Mouse (Mus musculus): ENCODE measurements at regions not wholly inside any gene's neighbourhood (a gene's known extent, or its start where the extent isn't known, plus 50 kb on each side); places are given as distances from the start of the nearest gene placed in this dataset.

GRCm38 (mm10) chr14:73952511-73952910, 291.5 kb downstream of the Gm21750 start:
- DNase-seq (ENCODE audit: low read depth, low spot score): no peak

GRCm38 (mm10) chr14:73978694-73979093, 317.7 kb downstream of the Gm21750 start:
- DNase-seq (ENCODE audit: low read depth, low spot score): no peak

GRCm38 (mm10) chr14:73996229-73996628, 335.2 kb downstream of the Gm21750 start:
- DNase-seq (ENCODE audit: low read depth, low spot score): no peak

GRCm38 (mm10) chr14:73997796-73998195, 336.8 kb downstream of the Gm21750 start:
- DNase-seq (ENCODE audit: low read depth, low spot score): no peak

GRCm38 (mm10) chr14:73999409-73999909, 338.4 kb downstream of the Gm21750 start:
- DNase-seq (ENCODE audit: low read depth, low spot score): no peak

- DNase-seq (ENCODE audit: low read depth, low spot score): no peak
Observed at GRCm38 (mm10) chr14:74006911-74007310, 345.9 kb downstream of the Gm21750 start.

- no peak for DNase-seq (ENCODE audit: low read depth, low spot score)
Observed at GRCm38 (mm10) chr14:74011555-74011954, 350.5 kb downstream of the Gm21750 start.

GRCm38 (mm10) chr14:74019421-74019820, 358.4 kb downstream of the Gm21750 start:
- DNase-seq (ENCODE audit: low read depth, low spot score): no peak

GRCm38 (mm10) chr14:74047009-74047694, 386.1 kb downstream of the Gm21750 start:
- no peak for DNase-seq (ENCODE audit: low read depth, low spot score)

GRCm38 (mm10) chr14:74047695-74048280, 386.8 kb downstream of the Gm21750 start:
- no peak for DNase-seq (ENCODE audit: low read depth, low spot score)

- DNase-seq (ENCODE audit: low read depth, low spot score): no peak
Observed at GRCm38 (mm10) chr14:74048386-74048785, 387.4 kb downstream of the Gm21750 start.

- no peak for DNase-seq (ENCODE audit: low read depth, low spot score)
Observed at GRCm38 (mm10) chr14:74066051-74066450, 405.0 kb downstream of the Gm21750 start.

- no peak for DNase-seq (ENCODE audit: low read depth, low spot score)
Observed at GRCm38 (mm10) chr14:74093016-74093415, 432.0 kb downstream of the Gm21750 start.

- no peak for DNase-seq (ENCODE audit: low read depth, low spot score)
Observed at GRCm38 (mm10) chr14:74099696-74100095, 438.7 kb downstream of the Gm21750 start.

GRCm38 (mm10) chr14:74112603-74113002, 451.6 kb downstream of the Gm21750 start:
- DNase-seq (ENCODE audit: low read depth, low spot score): no peak

- DNase-seq (ENCODE audit: low read depth, low spot score): no peak
Observed at GRCm38 (mm10) chr14:74113116-74113515, 452.1 kb downstream of the Gm21750 start.

- no peak for DNase-seq (ENCODE audit: low read depth, low spot score)
Observed at GRCm38 (mm10) chr14:74113556-74113955, 452.5 kb downstream of the Gm21750 start.

GRCm38 (mm10) chr14:74117686-74118085, 456.7 kb downstream of the Gm21750 start:
- no peak for DNase-seq (ENCODE audit: low read depth, low spot score)

- no peak for DNase-seq (ENCODE audit: low read depth, low spot score)
Observed at GRCm38 (mm10) chr14:74145202-74145700, 484.2 kb downstream of the Gm21750 start.

- no peak for DNase-seq (ENCODE audit: low read depth, low spot score)
Observed at GRCm38 (mm10) chr14:74166221-74166620, 474.4 kb upstream of the Htr2a start.

- DNase-seq (ENCODE audit: low read depth, low spot score): no peak
Observed at GRCm38 (mm10) chr14:74169131-74169875, 471.3 kb upstream of the Htr2a start.

- DNase-seq (ENCODE audit: low read depth, low spot score): no peak
Observed at GRCm38 (mm10) chr14:74180066-74180465, 460.6 kb upstream of the Htr2a start.

Data from embryo, embryonic 11.5 days (tissue).